Mouse (Mus musculus) stomach, postnatal 0 days (tissue): ENCODE measurements around the gene Olfr1447. TPM values are rescaled to one million over a fixed set of nuclear protein-coding genes. Genes with fewer than 3 reads are reported as not detected.

Experiments
- ATAC-seq: fragments of 200-750 bp; cut with Nextera tagmentation; 2 replicates; pipeline ENCODE4 v1.8.0; 2017; ENCODE audit not compliant: low FRiP score, low TSS enrichment
- DNase-seq: peaks from one replicate; pipeline ENCODE4 v3.0.0-alpha.2; 2016; ENCODE audit warnings: low spot score
- H3K27ac ChIP-seq: fragments of 300-500 bp; sonication (generic); replicated peaks from 2 replicates; pipeline ENCODE4 v1.5.1; 2014; ENCODE audit warnings: mild to moderate bottlenecking, control low read depth
- H3K27me3 ChIP-seq: fragments of 300-500 bp; sonication (generic); 2 replicates; pipeline ENCODE4 v1.6.1; 2014; ENCODE audit warnings: low read length; ENCODE audit not compliant: control insufficient read depth, insufficient read depth
- H3K36me3 ChIP-seq: fragments of 300-500 bp; sonication (generic); 2 replicates; pipeline ENCODE4 v1.6.1; 2014; ENCODE audit warnings: low read length, mixed read lengths; ENCODE audit not compliant: control insufficient read depth, insufficient read depth
- H3K4me1 ChIP-seq: fragments of 300-500 bp; sonication (generic); replicated peaks from 2 replicates; pipeline ENCODE4 v1.6.1; 2014; ENCODE audit warnings: antibody characterized with exemption; ENCODE audit not compliant: control insufficient read depth, insufficient read depth
- H3K4me2 ChIP-seq: fragments of 300-500 bp; sonication (generic); replicated peaks from 2 replicates; pipeline ENCODE4 v1.6.1; 2014; ENCODE audit warnings: low read depth, mild to moderate bottlenecking, control low read depth, moderate library complexity
- H3K4me3 ChIP-seq: fragments of 300-500 bp; sonication (generic); 2 replicates; pipeline ENCODE4 v1.5.1; 2014; ENCODE audit warnings: low read depth, low read length, control low read depth
- H3K9ac ChIP-seq: fragments of 300-500 bp; sonication (generic); 2 replicates; pipeline ENCODE4 v1.6.1; 2014; ENCODE audit warnings: mild to moderate bottlenecking, low read length, control low read depth, mixed read lengths
- H3K9me3 ChIP-seq: fragments of 300-500 bp; sonication (generic); 2 replicates; pipeline ENCODE4 v1.6.1; 2016; ENCODE audit warnings: low read length; ENCODE audit not compliant: control insufficient read depth
- CTCF ChIP-seq: IDR thresholded peaks from 2 replicates; pipeline ENCODE4 v1.5.1; 2016; ENCODE audit warnings: antibody characterized with exemption, low read depth, mild to moderate bottlenecking, moderate library complexity
- EP300 ChIP-seq: optimal IDR thresholded peaks from 2 replicates; pipeline ENCODE3; 2016; ENCODE audit warnings: antibody characterized with exemption
- WGBS: fragments of 180-500 bp; shearing (Covaris S2); extraction: QIAGEN DNeasy Blood & Tissue Kit; methylation state at CpG from one replicate; pipeline ENCODE4 v1.1.7; 2014; 5-methylcytosine and 5-hydroxymethylcytosine counted together
- polyA plus RNA-seq: library from polyadenylated mRNA; unstranded; fragments of >200 nt; fragmentation: Nextera tagmentation; extraction: Ambion mirVana; gene quantifications from 2 replicates; pipeline ENCODE4 v1.2.1, GENCODE M21; 2015

Gene Olfr1447
- polyA plus RNA-seq, 1 experiment from 2014 or later, result not detected

- TF ChIP-seq CTCF, result no peak
- TF ChIP-seq EP300, result no peak
- no peaks in the 10 kb centered on the region for H3K27me3 ChIP-seq
- ATAC-seq, result no peak
These were observed 46.6 kb downstream of the Olfr1447 start, which contains the start of gene Olfr1444 for GRCm38 (mm10) chr19:12856983-12857382. Olfr1444 (plus strand) TSS chr19:12857283.

More at GRCm38 (mm10) chr19:12856983-12857382, 46.6 kb downstream of the Olfr1447 start, which contains the start of gene Olfr1444:
- H3K4me3 ChIP-seq, result no peak within 1 kb of the TSS
- no peaks in the 10 kb centered on the region for H3K4me1 ChIP-seq
- no peaks in the 10 kb centered on the region for H3K9me3 ChIP-seq
- H3K36me3 ChIP-seq, result no peaks in the 10 kb centered on the region
- DNase-seq, result no peak
- H3K4me2 ChIP-seq, result no peak within 1 kb of the TSS
- WGBS, result 50% methylated on average over 1 of the region's 1 CpGs
- no peak within 1 kb of the TSS for H3K9ac ChIP-seq
- H3K27ac ChIP-seq, result no peak within 1 kb of the TSS

Other genes with a start within 250 kb of the Olfr1447 start
- not detected in 2 replicates for gene Olfr1442, start 233.3 kb downstream of the Olfr1447 start, polyA plus RNA-seq
- not detected in 2 replicates for gene Olfr1443, start 225.6 kb downstream of the Olfr1447 start, polyA plus RNA-seq
- gene Keg1, start 208.0 kb downstream of the Olfr1447 start, polyA plus RNA-seq, result not detected in 2 replicates
- 0.55 and 0.61 TPM in 2 replicates for gene Cntf, start 138.1 kb downstream of the Olfr1447 start, polyA plus RNA-seq
- gene Zfp91, start 107.6 kb downstream of the Olfr1447 start, polyA plus RNA-seq, result 8.6 and 8.9 TPM in 2 replicates
- gene Lpxn, start 107.5 kb downstream of the Olfr1447 start, polyA plus RNA-seq, result 1.5 and 1.7 TPM in 2 replicates
- gene Gm5244, start 57.1 kb downstream of the Olfr1447 start, polyA plus RNA-seq, result not detected in 2 replicates
- gene Olfr1444, start 46.5 kb downstream of the Olfr1447 start, polyA plus RNA-seq, result not detected in 2 replicates
- not detected in 2 replicates for gene Olfr1445, start 19.9 kb downstream of the Olfr1447 start, polyA plus RNA-seq
- gene Olfr1446, start 10.2 kb downstream of the Olfr1447 start, polyA plus RNA-seq, result not detected in 2 replicates
- not detected in 2 replicates for gene Olfr1448, start 20.7 kb upstream of the Olfr1447 start, polyA plus RNA-seq
- gene Olfr1449, start 27.1 kb upstream of the Olfr1447 start, polyA plus RNA-seq, result not detected in 2 replicates
- not detected in 2 replicates for gene Olfr1450, start 46.5 kb upstream of the Olfr1447 start, polyA plus RNA-seq
- not detected in 2 replicates for gene Olfr1451, start 91.3 kb upstream of the Olfr1447 start, polyA plus RNA-seq
- not detected in 2 replicates for gene Olfr1453, start 124.6 kb upstream of the Olfr1447 start, polyA plus RNA-seq
- gene Olfr1454, start 156.9 kb upstream of the Olfr1447 start, polyA plus RNA-seq, result not detected in 2 replicates
- not detected in 2 replicates for gene Olfr1457, start 194.1 kb upstream of the Olfr1447 start, polyA plus RNA-seq
- gene Olfr1458, start 203.0 kb upstream of the Olfr1447 start, polyA plus RNA-seq, result not detected in 2 replicates
- gene Olfr1459, start 245.8 kb upstream of the Olfr1447 start, polyA plus RNA-seq, result 0.02 TPM in 1 of 2 replicates, not detected in the other